Mouse (Mus musculus) left cerebral cortex, postnatal 36 days (tissue): Measurements from ENCODE around the gene Hephl1. TPM values are rescaled to one million over a fixed set of nuclear protein-coding genes. Genes with fewer than 3 reads are reported as not detected.
"Not testable (repeated sequence)": the region's sequence is repeated elsewhere in the genome, so short reads cannot be mapped to it uniquely, and the experiment has no call there.

Experiments used
- DNase-seq, 2 experiments: peaks; one replicate each; pipeline ENCODE4 v3.0.0; 2021 to 2022; ENCODE audit warnings: low spot score in 2 of 2, mixed read lengths in 1 of 2
- intact Hi-C: fragments of 180-260 bp; cut with DNase I; formaldehyde crosslinking; loops from one replicate; pipeline ENCODE4 v1.15.1; 2025
- total RNA-seq, 2 experiments: library from RNA; stranded (reverse); gene quantifications; 2 replicates each; pipeline ENCODE4 v1.2.3; 2021

Gene Hephl1
- total RNA-seq = not detected

DNA sequence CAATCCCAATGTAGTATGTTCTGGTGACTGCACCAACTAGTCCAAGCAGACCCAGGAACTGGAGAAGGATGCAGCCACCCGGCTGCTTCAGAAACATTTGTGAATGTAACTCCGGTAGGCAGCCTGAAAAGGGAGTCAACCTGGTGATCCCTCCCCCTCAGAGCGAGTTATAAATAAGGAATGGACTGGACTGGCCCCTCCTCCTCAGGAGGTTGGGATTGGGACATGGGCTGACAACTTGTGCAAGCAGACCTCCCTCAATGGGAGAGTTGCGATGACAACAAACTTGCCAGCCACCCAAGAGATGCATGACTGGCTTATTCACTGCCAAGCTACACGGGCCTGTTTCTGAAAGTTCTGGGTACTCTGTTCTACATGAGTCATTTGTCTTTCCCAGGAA, at the start of gene Hephl1:
Gene Hephl1 (minus strand): TSS at position 101 of the 400 bp plus-strand sequence.
- no peak for DNase-seq
- intact Hi-C loops = no loop called here

- DNase-seq = no peak
- intact Hi-C loops = no loop called here
These were observed 37.5 kb upstream of the Hephl1 start for GRCm38 (mm10) chr9:15149246-15149926.

DNA sequence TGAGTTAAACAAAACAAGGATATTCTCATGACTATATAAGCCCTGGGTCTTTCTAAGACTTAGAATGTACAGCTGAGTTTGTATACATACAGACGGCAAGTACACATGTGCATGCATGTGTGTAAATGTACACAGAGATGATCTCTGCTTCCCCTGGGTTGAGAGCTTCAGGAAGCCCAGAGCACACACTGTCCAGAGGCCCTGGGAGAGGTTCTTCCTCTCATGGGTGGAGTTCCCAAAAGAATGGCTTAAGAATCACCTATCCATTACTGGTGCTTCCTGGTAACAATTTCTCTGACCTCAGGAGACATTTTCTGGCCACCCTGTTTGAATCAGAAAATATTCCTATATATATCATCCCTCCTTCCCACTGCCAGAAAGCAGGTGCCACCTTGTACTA, 28.6 kb upstream of the Hephl1 start:
- intact Hi-C loops = no loop called here
- no peak for DNase-seq

DNA sequence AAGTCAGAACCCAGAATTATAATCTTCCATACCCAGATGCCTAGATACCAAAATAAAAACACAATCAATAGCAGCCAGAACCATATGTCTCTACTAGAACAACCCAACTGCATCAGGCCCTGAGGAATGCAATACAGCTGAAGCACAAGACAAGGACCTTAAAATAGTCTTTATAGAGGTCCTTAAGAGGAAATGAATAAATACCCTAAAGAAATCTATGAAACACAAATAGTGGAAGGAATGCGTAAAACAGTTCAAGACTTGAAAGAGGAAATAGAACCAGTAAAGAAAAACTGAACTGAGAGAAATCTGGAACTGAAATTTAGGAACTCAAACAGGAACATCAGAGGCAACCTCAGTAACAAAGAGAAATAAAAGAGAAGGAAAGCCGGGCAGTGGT, 14.0 kb upstream of the Hephl1 start:
- no peak for DNase-seq
- intact Hi-C loops = no loop called here

GRCm38 (mm10) chr9:15122431-15122830, 10.5 kb upstream of the Hephl1 start:
- intact Hi-C loops = no loop called here
- DNase-seq = no peak

- no peak for DNase-seq
- intact Hi-C loops = no loop called here
These were observed 9.0 kb upstream of the Hephl1 start for GRCm38 (mm10) chr9:15120841-15121358.

- DNase-seq = no peak
- intact Hi-C loops = no loop called here
These were observed 8.3 kb upstream of the Hephl1 start for GRCm38 (mm10) chr9:15120209-15120608.

DNA sequence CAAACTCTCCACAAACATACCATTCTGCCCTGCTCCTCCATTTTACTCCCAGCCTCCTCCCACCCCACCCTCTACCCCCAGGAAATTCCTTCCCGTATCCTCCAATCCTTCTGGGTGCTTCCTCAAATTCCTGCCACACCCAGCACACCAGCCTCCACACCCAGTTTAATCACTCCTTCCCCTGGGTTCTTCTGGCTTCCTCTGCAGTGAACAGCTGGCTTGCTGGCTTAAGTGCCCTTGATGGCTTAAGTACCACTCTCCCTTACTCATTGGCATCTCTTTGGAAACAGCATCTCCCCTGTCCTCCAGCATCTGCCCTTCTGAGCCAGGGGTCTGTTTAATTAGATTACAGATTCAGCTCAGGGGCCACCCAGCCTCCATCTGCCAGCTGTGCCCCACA, 7.6 kb upstream of the Hephl1 start:
- intact Hi-C loops = no loop called here

DNA sequence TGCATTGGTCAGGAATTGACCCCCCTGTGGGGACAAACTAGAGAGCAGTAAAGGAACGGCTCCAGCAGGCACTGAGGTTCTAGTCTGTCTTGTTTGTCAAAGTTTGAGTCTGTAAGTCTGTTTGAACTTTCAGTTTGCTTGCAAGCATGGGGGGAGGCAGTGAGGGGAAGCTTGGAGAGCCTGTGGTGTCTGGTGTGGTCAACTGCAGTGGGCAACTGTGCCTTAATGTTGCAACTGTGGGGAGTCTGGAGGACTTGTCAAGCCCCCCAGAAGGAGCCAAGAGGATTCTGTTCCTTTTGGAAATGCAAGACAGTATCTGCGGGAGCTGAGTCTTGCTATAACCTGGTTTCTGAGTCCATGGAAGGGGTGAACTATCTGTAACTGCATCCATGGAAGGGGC, 4.3 kb upstream of the Hephl1 start:
- intact Hi-C loops = no loop called here
- DNase-seq = no peak

More for the DNA sequence above, 7.6 kb upstream of the Hephl1 start:
- no peak for DNase-seq

- DNase-seq = no peak
- intact Hi-C loops = no loop called here
These were observed 2.2 kb upstream of the Hephl1 start for GRCm38 (mm10) chr9:15114102-15114501.

DNA sequence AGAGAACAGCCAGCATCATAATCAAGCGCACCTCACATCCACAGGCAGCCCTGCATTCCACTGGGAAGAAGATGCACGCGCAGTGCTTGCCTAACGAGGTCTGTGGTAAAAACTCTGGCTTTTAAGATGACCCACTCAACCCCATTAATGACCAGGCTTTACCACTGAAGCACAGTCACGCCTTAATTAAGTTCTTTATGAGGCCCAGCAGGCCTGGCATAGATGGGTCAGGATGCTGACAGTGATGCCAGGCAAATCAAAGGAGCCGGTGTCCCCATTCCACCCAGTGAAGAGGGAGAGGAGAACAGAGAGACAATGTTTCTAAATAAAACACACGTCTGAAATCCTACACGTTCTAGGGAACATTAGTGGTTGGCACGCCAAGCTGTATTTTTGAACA, 3.8 kb downstream of the Hephl1 start:
- intact Hi-C loops = no loop called here
- no peak for DNase-seq

GRCm38 (mm10) chr9:15105136-15105535, 6.8 kb downstream of the Hephl1 start:
- intact Hi-C loops = no loop called here

DNA sequence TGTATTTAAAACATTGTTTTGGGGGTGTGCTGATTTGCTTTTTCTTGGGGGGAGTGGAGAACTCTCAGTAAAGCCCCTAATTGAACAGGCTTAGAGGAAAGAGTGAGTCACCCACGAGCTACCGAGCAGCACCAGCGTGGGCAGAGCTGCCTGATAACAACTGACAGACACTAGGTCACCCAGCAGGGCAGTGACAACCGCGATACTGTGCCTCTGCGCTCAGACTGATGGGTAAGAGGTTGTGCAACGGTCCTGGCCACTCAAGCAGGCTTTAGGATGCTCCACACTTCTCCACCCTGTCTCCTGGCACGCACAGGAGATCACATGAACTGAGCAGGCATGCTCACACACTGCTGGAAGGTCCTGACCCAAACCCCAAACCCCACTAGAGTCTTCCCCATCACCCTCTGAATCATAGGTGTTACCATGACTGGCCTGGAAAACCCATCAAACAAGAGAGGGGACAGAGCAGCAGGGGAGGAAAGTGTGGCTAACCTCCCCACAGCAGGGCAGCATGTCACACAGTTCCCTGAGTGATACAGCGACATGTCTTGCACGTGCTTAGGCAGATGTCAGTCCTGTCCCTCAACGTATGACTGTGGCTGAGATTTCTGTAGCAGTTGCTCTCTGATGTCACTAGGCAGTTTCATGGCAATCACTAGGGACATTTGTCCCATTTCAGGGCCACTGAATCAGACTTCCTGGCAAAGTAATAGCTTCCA, 8.2 kb downstream of the Hephl1 start:
- no peak for DNase-seq
- intact Hi-C loops = no loop called here

More at GRCm38 (mm10) chr9:15105136-15105535, 6.8 kb downstream of the Hephl1 start:
- DNase-seq = no peak

GRCm38 (mm10) chr9:15101531-15102161, 10.3 kb downstream of the Hephl1 start:
- intact Hi-C loops = no loop called here
- DNase-seq = no peak

DNA sequence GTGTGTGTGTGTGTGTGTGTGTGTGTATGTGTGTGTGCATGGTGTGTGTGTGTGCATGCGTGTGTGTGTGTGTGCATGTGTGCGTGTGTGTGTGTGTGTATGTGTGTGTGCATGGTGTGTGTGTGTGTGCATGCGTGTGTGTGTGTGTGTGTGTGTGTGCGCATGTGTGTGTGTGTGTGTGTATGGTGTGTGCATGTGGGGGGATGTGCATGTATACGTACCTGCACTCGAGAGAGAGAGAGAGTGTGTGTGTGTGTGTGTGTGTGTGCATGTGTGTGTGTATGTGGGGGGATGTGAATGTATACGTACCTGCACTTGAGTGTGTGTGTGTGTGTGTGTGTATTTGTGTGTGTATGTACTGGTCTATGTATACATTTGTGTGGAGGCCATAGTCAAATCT, 13.5 kb downstream of the Hephl1 start:
- DNase-seq = not testable (repeated sequence)

GRCm38 (mm10) chr9:15097172-15097571, 14.7 kb downstream of the Hephl1 start:
- intact Hi-C loops = no loop called here
- DNase-seq = no peak

More for the DNA sequence above, 13.5 kb downstream of the Hephl1 start:
- intact Hi-C loops = not testable (repeated sequence)

GRCm38 (mm10) chr9:15096161-15096560, 15.7 kb downstream of the Hephl1 start:
- DNase-seq = no peak
- intact Hi-C loops = no loop called here

DNA sequence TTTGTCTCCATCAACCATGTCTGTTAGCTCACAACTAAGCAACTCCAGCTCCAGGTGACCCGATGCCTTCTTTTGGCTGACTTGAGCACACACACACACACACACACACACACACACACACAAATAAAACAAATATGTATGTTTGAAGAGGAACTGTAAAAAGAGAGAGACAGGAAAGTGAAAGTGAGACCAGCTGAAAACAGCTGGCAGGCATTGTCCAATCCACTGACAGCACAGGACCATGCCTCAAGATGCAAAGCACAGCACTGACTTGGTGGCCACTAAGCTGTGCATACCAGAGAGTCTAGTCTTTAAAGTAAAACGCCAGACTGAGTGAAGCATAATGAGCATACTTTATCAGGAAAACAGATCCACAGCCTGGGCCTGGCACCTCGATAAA, 16.7 kb downstream of the Hephl1 start:
- no peak for DNase-seq
- intact Hi-C loops = no loop called here

- no peak for DNase-seq
- intact Hi-C loops = no loop called here
These were observed 43.1 kb downstream of the Hephl1 start for GRCm38 (mm10) chr9:15068686-15069295.

GRCm38 (mm10) chr9:15067995-15068685, 43.8 kb downstream of the Hephl1 start:
- intact Hi-C loops = no loop called here
- no peak for DNase-seq
